Mouse (Mus musculus) CD8-positive naive resting alpha-beta T cell, adult 2 months (primary cell): ENCODE measurements around the gene Pkn3.
A peak's percentile ranks its signal among the peaks of the same experiment; 100 is the strongest.

ENCODE experiments used
- DNase-seq, 2 experiments: peaks; one replicate each; pipeline ENCODE4 v3.0.0; 2022; ENCODE audit warnings: low read depth in 2 of 2, low spot score in 2 of 2

The Pkn3 gene

GRCm38 (mm10) chr2:30093471-30094207, 16.2 kb downstream of the Pkn3 start, which contains the start of gene Zdhhc12:
Gene Zdhhc12 (minus strand): TSS chr2:30093648.
- peak; percentile 97 to 98 for DNase-seq

- no peak for DNase-seq
These were observed 16.7 kb downstream of the Pkn3 start for GRCm38 (mm10) chr2:30094208-30094588.

GRCm38 (mm10) chr2:30095882-30096527, 18.5 kb downstream of the Pkn3 start:
- peak; percentile 42 to 57 for DNase-seq

- no peak for DNase-seq
These were observed 22.7 kb downstream of the Pkn3 start for GRCm38 (mm10) chr2:30100214-30100613.

- DNase-seq, result peak; percentile 51 to 76
These were observed 28.9 kb downstream of the Pkn3 start for GRCm38 (mm10) chr2:30106364-30106763.

- no peak for DNase-seq
These were observed 30.2 kb downstream of the Pkn3 start for GRCm38 (mm10) chr2:30107646-30108045.

- DNase-seq, result no peak
These were observed 30.8 kb downstream of the Pkn3 start for GRCm38 (mm10) chr2:30108260-30108659.

- no peak for DNase-seq
These were observed 34.0 kb downstream of the Pkn3 start for GRCm38 (mm10) chr2:30111500-30111899.

GRCm38 (mm10) chr2:30112564-30112963, 35.1 kb downstream of the Pkn3 start:
- DNase-seq, result no peak

GRCm38 (mm10) chr2:30119641-30120051, 42.2 kb downstream of the Pkn3 start:
- peak; percentile 21 to 59 for DNase-seq

- DNase-seq, result no peak
These were observed 42.8 kb downstream of the Pkn3 start for GRCm38 (mm10) chr2:30120269-30120668.

GRCm38 (mm10) chr2:30122766-30123165, 45.3 kb downstream of the Pkn3 start:
- no peak for DNase-seq

- peak in 1 of 2 experiments; percentile 56 for DNase-seq
These were observed 46.4 kb downstream of the Pkn3 start for GRCm38 (mm10) chr2:30123729-30124471.

- peak; percentile 87 to 91 for DNase-seq
These were observed 47.2 kb downstream of the Pkn3 start, which contains the start of gene Zer1 for GRCm38 (mm10) chr2:30124472-30125274. Gene Zer1 (minus strand): TSS chr2:30124585.

GRCm38 (mm10) chr2:30128789-30129188, 51.3 kb downstream of the Pkn3 start:
- peak; percentile 31 to 52 for DNase-seq

- DNase-seq, result no peak
These were observed 52.7 kb downstream of the Pkn3 start for GRCm38 (mm10) chr2:30130156-30130555.

GRCm38 (mm10) chr2:30131240-30131639, 53.8 kb downstream of the Pkn3 start:
- DNase-seq, result peak in 1 of 2 experiments; percentile 19

- DNase-seq, result no peak
These were observed 55.5 kb downstream of the Pkn3 start for GRCm38 (mm10) chr2:30132801-30133612.

- peak; percentile 97 to 99 for DNase-seq
These were observed 56.3 kb downstream of the Pkn3 start, which contains the start of gene Tbc1d13 for GRCm38 (mm10) chr2:30133613-30134377. Gene Tbc1d13 (plus strand): TSS chr2:30133746.
